Mouse (Mus musculus): Measurements from ENCODE around the gene Cd209e.
"Not testable (repeated sequence)": the region's sequence is repeated elsewhere in the genome, so short reads cannot be mapped to it uniquely, and the experiment has no call there.

Gene Cd209e

DNA sequence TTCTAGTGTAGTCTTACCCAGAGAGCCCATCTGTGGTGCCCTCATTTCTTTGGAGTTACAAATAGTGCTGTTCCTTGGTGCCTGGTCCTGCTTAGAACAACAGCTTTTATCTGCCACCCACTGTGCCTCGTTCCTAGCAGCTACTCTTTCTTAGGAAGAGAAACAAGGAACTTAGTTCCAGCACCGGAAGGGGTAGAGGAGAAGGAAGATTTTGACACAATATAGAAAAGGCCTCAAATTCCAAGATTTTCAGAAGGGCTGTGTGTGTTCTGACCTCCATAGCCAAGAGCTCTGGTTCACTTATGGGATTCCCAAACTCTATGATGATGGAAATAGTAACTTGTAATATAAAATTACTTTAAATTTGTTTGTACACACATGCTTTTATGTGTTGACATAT is at the start of gene Cd209e:
Cd209e (minus strand) TSS at position 101 of the 400 bp plus-strand sequence.
- no peaks in the 10 kb centered on the region for H3K36me3 ChIP-seq (ENCODE audit: control insufficient read depth, insufficient read depth, low read length, poor library complexity, severe bottlenecking)
- no peaks in the 10 kb centered on the region for H3K27me3 ChIP-seq (ENCODE audit: control insufficient read depth, insufficient read depth, low read length, poor library complexity, severe bottlenecking)
- no peak for DNase-seq (ENCODE audit: low read depth, low spot score)

DNA sequence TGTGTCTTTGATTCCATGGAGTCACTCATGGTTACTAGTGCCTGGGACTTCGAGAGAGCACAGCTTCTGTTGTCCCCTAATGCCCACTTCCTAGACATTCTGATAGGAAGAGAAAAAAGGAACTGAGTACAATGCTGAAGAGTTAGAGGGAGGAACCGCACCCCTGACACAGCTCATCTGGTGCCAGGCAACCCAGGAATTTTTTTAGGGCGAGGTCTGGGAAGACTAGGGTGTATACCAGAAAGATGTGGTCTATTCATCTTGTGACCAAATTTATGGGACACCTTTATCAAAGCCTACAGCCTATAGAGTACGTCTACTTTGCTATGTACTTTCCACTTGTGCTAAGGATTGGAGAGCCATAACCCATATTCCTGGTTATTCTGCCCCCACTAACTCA is 24.3 kb upstream of the Cd209e start, which contains the start of gene Cd209d:
Cd209d (minus strand) TSS at position 101 of the 400 bp plus-strand sequence.
- no peak for DNase-seq (ENCODE audit: low read depth, low spot score)
- H3K36me3 ChIP-seq (ENCODE audit: control insufficient read depth, insufficient read depth, low read length, poor library complexity, severe bottlenecking) = no peaks in the 10 kb centered on the region
- no peaks in the 10 kb centered on the region for H3K27me3 ChIP-seq (ENCODE audit: control insufficient read depth, insufficient read depth, low read length, poor library complexity, severe bottlenecking)

DNA sequence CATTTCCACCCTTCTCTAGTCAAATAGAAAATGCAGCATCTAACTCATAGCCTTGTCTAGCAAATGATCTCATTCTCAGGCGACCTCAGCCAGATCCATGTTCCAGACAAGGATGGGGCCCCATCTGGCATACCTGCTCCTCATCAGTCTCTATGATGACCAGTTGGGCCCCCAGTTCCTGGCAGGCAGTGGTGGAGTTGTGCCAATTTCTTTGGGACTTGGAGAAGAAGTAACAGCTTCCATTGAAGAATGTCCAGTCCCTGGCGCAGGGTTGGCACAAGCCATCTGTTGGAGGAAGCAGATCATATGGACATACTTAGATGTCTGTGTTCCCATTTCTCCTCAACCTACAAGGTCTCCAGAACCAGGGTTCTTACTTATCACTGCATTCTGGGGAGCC is 22.0 kb upstream of the Cd209e start:
- no peaks in the 10 kb centered on the region for H3K36me3 ChIP-seq (ENCODE audit: control insufficient read depth, insufficient read depth, low read length, poor library complexity, severe bottlenecking)
- H3K27me3 ChIP-seq (ENCODE audit: control insufficient read depth, insufficient read depth, low read length, poor library complexity, severe bottlenecking) = no peaks in the 10 kb centered on the region; the same call in 1 of the 2 replicates
- no peak for DNase-seq (ENCODE audit: low read depth, low spot score)

DNA sequence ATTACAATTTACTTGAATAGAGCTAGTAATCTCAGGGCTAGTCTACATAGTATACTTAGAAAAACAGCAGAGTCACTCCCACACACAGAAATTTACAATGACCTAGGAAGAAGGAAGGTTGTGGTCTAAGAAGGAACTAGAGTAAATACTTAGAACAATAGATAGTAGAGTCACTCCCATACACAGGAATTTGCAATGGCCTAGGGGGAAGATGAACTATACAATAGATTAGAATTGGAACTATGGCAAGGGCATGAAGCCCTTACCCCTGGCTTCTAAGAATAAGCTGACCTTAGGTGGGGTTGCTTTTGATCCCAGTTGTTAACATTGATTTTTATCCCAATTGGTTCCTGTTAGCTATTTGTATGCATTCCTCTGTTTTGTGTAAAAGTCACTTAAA is 8.6 kb upstream of the Cd209e start:
- H3K27me3 ChIP-seq (ENCODE audit: control insufficient read depth, insufficient read depth, low read length, poor library complexity, severe bottlenecking); H3K36me3 ChIP-seq (ENCODE audit: control insufficient read depth, insufficient read depth, low read length, poor library complexity, severe bottlenecking); DNase-seq (ENCODE audit: low read depth, low spot score): not testable (repeated sequence)

DNA sequence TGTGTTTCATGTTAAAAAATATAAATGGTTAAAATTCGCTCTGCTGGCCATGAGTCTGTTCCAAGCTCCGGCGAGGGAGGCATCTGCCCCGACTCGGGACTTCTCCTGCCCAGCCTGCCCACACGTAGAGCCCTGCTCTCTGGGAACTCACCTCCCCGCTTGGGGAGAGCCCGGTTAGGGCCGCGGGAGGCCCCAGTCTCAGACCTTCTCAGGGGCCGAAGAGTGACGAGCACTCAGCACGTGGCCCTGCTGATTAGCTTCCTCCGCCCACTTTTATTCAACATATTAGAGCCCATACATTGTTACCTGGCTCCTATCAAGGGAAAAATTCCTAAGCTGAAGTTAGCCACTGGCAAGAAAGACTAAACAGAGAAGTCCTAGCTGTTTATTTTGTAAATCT is 51.0 kb downstream of the Cd209e start:
- H3K27me3 ChIP-seq (ENCODE audit: control insufficient read depth, insufficient read depth, low read length, poor library complexity, severe bottlenecking) = no peaks in the 10 kb centered on the region
- no peaks in the 10 kb centered on the region for H3K36me3 ChIP-seq (ENCODE audit: control insufficient read depth, insufficient read depth, low read length, poor library complexity, severe bottlenecking)
- no peak for DNase-seq (ENCODE audit: low read depth, low spot score)

Data from splenic B cell, adult 2 months (primary cell).